Mouse (Mus musculus) thymus, adult 2 months (tissue): ENCODE results near the gene Cox7a2l.

Experiments used
- CTCF ChIP-seq: fragments of 200-500 bp; IDR thresholded peaks from 2 replicates; pipeline ENCODE4 v1.5.1; 2012; ENCODE audit warnings: mild to moderate bottlenecking, control low read depth, low read length, moderate library complexity, borderline replicate concordance; ENCODE audit not compliant: control insufficient read depth, poor library complexity, insufficient read depth; ENCODE audit errors: extremely low read depth
- POLR2A ChIP-seq: fragments of 200-500 bp; IDR thresholded peaks from 2 replicates; pipeline ENCODE4 v1.6.1; 2012; ENCODE audit warnings: mild to moderate bottlenecking, low read length, control low read depth, moderate library complexity; ENCODE audit not compliant: control insufficient read depth, poor library complexity, insufficient read depth; ENCODE audit errors: extremely low read depth

DNA sequence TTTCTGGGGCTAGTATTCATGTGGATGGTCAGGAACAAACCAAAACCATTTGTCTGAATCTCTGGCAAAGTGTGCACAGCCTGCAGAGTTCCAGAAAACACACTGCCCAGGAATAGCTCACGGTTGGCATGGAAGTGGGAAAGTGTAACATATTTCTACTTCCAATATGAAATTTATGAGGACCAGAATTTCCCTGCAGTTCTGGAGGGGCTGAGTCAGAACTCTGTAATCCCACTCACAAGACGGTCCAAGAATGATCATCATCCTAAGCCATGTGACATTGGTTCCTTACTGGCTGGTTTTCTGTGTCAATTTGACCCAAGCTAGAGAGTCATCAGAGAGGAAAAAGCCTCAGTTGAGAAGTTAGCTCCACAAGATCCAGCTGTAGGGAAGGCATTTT is 25.3 kb upstream of the Cox7a2l start:
- TF ChIP-seq POLR2A (no peak), CTCF (no peak)
